ENCODE assay signal across 9 mouse cellular contexts in genomic region chr19:6126289-6126688, GRCm38 (mm10). TPM values are rescaled to one million over a fixed set of nuclear protein-coding genes. Genes with fewer than 3 reads are reported as not detected.
A peak's percentile ranks its signal among the peaks of the same experiment; 100 is the strongest.
DNase-seq lines count a peak whose midpoint lies in the region; ATAC-seq and TF ChIP-seq lines count a peak whose summit lies in the region.
"Had no signal": no experiment of that assay in that cellular context is flagged by ENCODE, and none has a peak within 500 bp of the region (broad histone marks: within the 10 kb centered on the region; RNA-seq: fewer than 3 reads in every experiment).

No protein-coding gene starts in this region.

- H3K36me3 ChIP-seq in kidney, adult 2 months (ENCODE audit: control insufficient read depth, insufficient read depth, low read length), result no peaks in the 10 kb centered on the region
- H3K36me3 ChIP-seq in kidney, embryonic 16.5 days (ENCODE audit: insufficient read depth, low read length), result no peaks in the 10 kb centered on the region
- H3K36me3 ChIP-seq in ES-Bruce4 (ENCODE audit: control insufficient read depth, insufficient read depth, low read length, poor library complexity, severe bottlenecking), result no peaks in the 10 kb centered on the region
- no peaks in the 10 kb centered on the region; the same call in none of the 2 replicates for H3K36me3 ChIP-seq in hindbrain, postnatal 0 days (ENCODE audit: insufficient read depth, low read length)
- H3K36me3 ChIP-seq in megakaryocyte, embryonic 14.5 days (replicated peaks; ENCODE audit: low read length), result peaks cover 25% of the 10 kb centered on the region

- H3K4me1 ChIP-seq in kidney, adult 2 months (ENCODE audit: control insufficient read depth, insufficient read depth, low read length), result peaks cover 2% of the 10 kb centered on the region; the same call in 1 of the 2 replicates
- H3K4me1 ChIP-seq in kidney, embryonic 16.5 days (ENCODE audit: insufficient read depth, low read length), result peaks cover 9% of the 10 kb centered on the region; the same call in 1 of the 2 replicates
- H3K4me1 ChIP-seq in ES-Bruce4 (ENCODE audit: control insufficient read depth, insufficient read depth, low read length), result no peaks in the 10 kb centered on the region
- no peaks in the 10 kb centered on the region; the same call in 1 of the 2 replicates for H3K4me1 ChIP-seq in bone marrow, adult 2 months (ENCODE audit: control insufficient read depth, insufficient read depth, low read length)
- no peaks in the 10 kb centered on the region for H3K4me1 ChIP-seq in hindbrain, postnatal 0 days (ENCODE audit: insufficient read depth, low read length)
- peaks cover 30% of the 10 kb centered on the region for H3K4me1 ChIP-seq in megakaryocyte, embryonic 14.5 days

- peak; percentile 74 for DNase-seq in kidney, adult 2 months
- DNase-seq in hindbrain, postnatal 0 days (ENCODE audit: low spot score), result peak; percentile 64
- DNase-seq in thymus, postnatal 4 days, result peak; percentile 73

- no peak overlapping the region for H3K9ac ChIP-seq in kidney, embryonic 16.5 days (replicated peaks; ENCODE audit: low read length)
- no peak overlapping the region for H3K9ac ChIP-seq in ES-Bruce4 (ENCODE audit: low read depth, poor library complexity, severe bottlenecking)
- no peak overlapping the region for H3K9ac ChIP-seq in hindbrain, postnatal 0 days (replicated peaks; ENCODE audit: low read length)
- H3K9ac ChIP-seq: neural tube, embryonic 13.5 days had no signal

- no peak overlapping the region for H3K4me2 ChIP-seq in kidney, embryonic 16.5 days (replicated peaks; ENCODE audit: low read depth, low read length)
- no peak overlapping the region for H3K4me2 ChIP-seq in hindbrain, postnatal 0 days (ENCODE audit: low read depth, low read length)
- H3K4me2 ChIP-seq: neural tube, embryonic 13.5 days had no signal

- no peak overlapping the region for H3K4me3 ChIP-seq in kidney, adult 2 months (ENCODE audit: insufficient read depth, low read depth, low read length)
- H3K4me3 ChIP-seq in kidney, embryonic 16.5 days (ENCODE audit: low read length), result no peak overlapping the region
- no peak overlapping the region for H3K4me3 ChIP-seq in ES-Bruce4 (ENCODE audit: low read depth, low read length)
- peak overlapping the region; percentile 21 for H3K4me3 ChIP-seq in bone marrow, adult 2 months (replicated peaks; ENCODE audit: control insufficient read depth, low read depth, low read length)
- H3K4me3 ChIP-seq in hindbrain, postnatal 0 days (ENCODE audit: low read length), result no peak overlapping the region
- H3K4me3 ChIP-seq in megakaryocyte, embryonic 14.5 days (replicated peaks), result peak overlapping the region; percentile 74
- H3K4me3 ChIP-seq: neural tube, embryonic 13.5 days had no signal

- no peaks in the 10 kb centered on the region for H3K27me3 ChIP-seq in kidney, adult 2 months (replicated peaks; ENCODE audit: control insufficient read depth, insufficient read depth, low read length)
- no peaks in the 10 kb centered on the region for H3K27me3 ChIP-seq in kidney, embryonic 16.5 days (ENCODE audit: insufficient read depth, low read length)
- H3K27me3 ChIP-seq in ES-Bruce4 (ENCODE audit: control insufficient read depth, insufficient read depth, low read length, poor library complexity, severe bottlenecking), result no peaks in the 10 kb centered on the region
- H3K27me3 ChIP-seq in hindbrain, postnatal 0 days (ENCODE audit: insufficient read depth, low read length), result no peaks in the 10 kb centered on the region
- H3K27me3 ChIP-seq in megakaryocyte, embryonic 14.5 days (replicated peaks), result no peaks in the 10 kb centered on the region
- H3K27me3 ChIP-seq: neural tube, embryonic 13.5 days had no signal

- TF ChIP-seq POLR2A in kidney, adult 2 months (IDR thresholded peaks at IDR 0.05; ENCODE audit: low read depth, low read length), result no peak
- no peak for TF ChIP-seq POLR2A in ES-Bruce4 (IDR thresholded peaks at IDR 0.05; ENCODE audit: insufficient read depth, low read length)
- TF ChIP-seq POLR2A in bone marrow, adult 2 months (IDR thresholded peaks at IDR 0.05; ENCODE audit: borderline replicate concordance, control insufficient read depth, low read depth, low read length), result no peak

- 27% methylated on average over 4 of the region's 4 CpGs for WGBS in kidney, adult 2 months
- WGBS in kidney, embryonic 16.5 days, result 25% methylated on average over 4 of the region's 4 CpGs
- 24% methylated on average over 4 of the region's 4 CpGs for WGBS in bone marrow, adult 2 months
- 27% methylated on average over 4 of the region's 4 CpGs for WGBS in hindbrain, postnatal 0 days

- no peak for ATAC-seq in kidney, embryonic 16.5 days (ENCODE audit: low FRiP score, low TSS enrichment)
- no peak for ATAC-seq in hindbrain, postnatal 0 days

- peak; percentile 61 for TF ChIP-seq CTCF in kidney, adult 2 months (conservative IDR thresholded peaks at IDR 0.05; ENCODE audit: insufficient read depth, insufficient read length, low read depth, low read length)
- peak; percentile 3 for TF ChIP-seq CTCF in ES-Bruce4 (IDR thresholded peaks at IDR 0.05; ENCODE audit: low read depth, low read length)
- peak; percentile 52 for TF ChIP-seq CTCF in bone marrow, adult 2 months (IDR thresholded peaks at IDR 0.05; ENCODE audit: control insufficient read depth, insufficient read depth, low read length)
- TF ChIP-seq CTCF in hindbrain, postnatal 0 days (IDR thresholded peaks at IDR 0.05; ENCODE audit: low read depth), result peak; percentile 73

- TF ChIP-seq EP300 in ES-Bruce4 (IDR thresholded peaks at IDR 0.05; ENCODE audit: insufficient read depth, low read depth, low read length), result no peak

- no peak overlapping the region for H3K27ac ChIP-seq in kidney, adult 2 months (ENCODE audit: insufficient read depth, low read depth, low read length)
- H3K27ac ChIP-seq in kidney, embryonic 16.5 days (ENCODE audit: low read length), result no peak overlapping the region
- no peak overlapping the region for H3K27ac ChIP-seq in ES-Bruce4 (ENCODE audit: insufficient read depth, low read length)
- no peak overlapping the region for H3K27ac ChIP-seq in bone marrow, adult 2 months (ENCODE audit: control insufficient read depth, insufficient read depth, low read depth, low read length, poor library complexity)
- H3K27ac ChIP-seq in hindbrain, postnatal 0 days, result no peak overlapping the region
- H3K27ac ChIP-seq: neural tube, embryonic 13.5 days had no signal

- H3K9me3 ChIP-seq in kidney, embryonic 16.5 days (ENCODE audit: low read length), result no peaks in the 10 kb centered on the region
- no peaks in the 10 kb centered on the region for H3K9me3 ChIP-seq in ES-Bruce4 (replicated peaks; ENCODE audit: control insufficient read depth, insufficient read depth, low read length, poor library complexity, severe bottlenecking)
- H3K9me3 ChIP-seq in hindbrain, postnatal 0 days (ENCODE audit: low read length), result no peaks in the 10 kb centered on the region
- H3K9me3 ChIP-seq in megakaryocyte, embryonic 14.5 days, result no peaks in the 10 kb centered on the region
- H3K9me3 ChIP-seq: neural tube, embryonic 13.5 days had no signal

RNA-seq across cellular contexts. Expression of gene Snx15, which starts 1.8 kb away (rescaled TPM):
- 28.7 and 35.0 TPM in 2 replicates for polyA plus RNA-seq in kidney, adult 2 months (2012; rRNA removed)
- 33.3 and 36.2 TPM in 2 replicates for polyA plus RNA-seq in kidney, embryonic 16.5 days (2015; fragmentation: Nextera tagmentation; extraction: Ambion mirVana)
- 8.6 and 10.0 TPM in 2 replicates for polyA plus RNA-seq in ES-Bruce4 (2011; ENCODE audit: insufficient read depth, insufficient read length, low read depth, missing spikeins)
- 33.2 and 38.4 TPM in 2 replicates for polyA plus RNA-seq in bone marrow, adult 2 months (2011; ENCODE audit: insufficient read depth, insufficient read length, low replicate concordance, missing spikeins)
- 71.4 and 84.4 TPM in 2 replicates for total RNA-seq in hindbrain, postnatal 0 days (2014; rRNA removed)
- 60.9 and 62.7 TPM in 2 replicates for polyA plus RNA-seq in hindbrain, postnatal 0 days (2015; fragmentation: Nextera tagmentation; extraction: Ambion mirVana)
- 138 and 337 TPM in 2 replicates for polyA plus RNA-seq in megakaryocyte, embryonic 14.5 days (2012; ENCODE audit: insufficient read depth, low replicate concordance)

RNA-seq across cellular contexts. Expression of gene Sac3d1, which starts 7.8 kb away (rescaled TPM):
- 23.8 and 30.3 TPM in 2 replicates for polyA plus RNA-seq in kidney, adult 2 months (2012; rRNA removed)
- polyA plus RNA-seq in kidney, embryonic 16.5 days (2015; fragmentation: Nextera tagmentation; extraction: Ambion mirVana), result 42.3 and 43.7 TPM in 2 replicates
- 13.5 and 17.6 TPM in 2 replicates for polyA plus RNA-seq in ES-Bruce4 (2011; ENCODE audit: insufficient read depth, insufficient read length, low read depth, missing spikeins)
- 2.5 and 6.0 TPM in 2 replicates for polyA plus RNA-seq in bone marrow, adult 2 months (2011; ENCODE audit: insufficient read depth, insufficient read length, low replicate concordance, missing spikeins)
- total RNA-seq in hindbrain, postnatal 0 days (2014; rRNA removed), result 91.0 and 91.5 TPM in 2 replicates
- polyA plus RNA-seq in hindbrain, postnatal 0 days (2015; fragmentation: Nextera tagmentation; extraction: Ambion mirVana), result 50.5 and 51.9 TPM in 2 replicates
- polyA plus RNA-seq in megakaryocyte, embryonic 14.5 days (2012; ENCODE audit: insufficient read depth, low replicate concordance), result 66.7 and 124 TPM in 2 replicates

RNA-seq across cellular contexts. Expression of gene Batf2, which starts 14.5 kb away (rescaled TPM):
- 4.8 and 5.5 TPM in 2 replicates for polyA plus RNA-seq in kidney, adult 2 months (2012; rRNA removed)
- 0.47 and 0.84 TPM in 2 replicates for polyA plus RNA-seq in kidney, embryonic 16.5 days (2015; fragmentation: Nextera tagmentation; extraction: Ambion mirVana)
- not detected in 2 replicates for polyA plus RNA-seq in ES-Bruce4 (2011; ENCODE audit: insufficient read depth, insufficient read length, low read depth, missing spikeins)
- polyA plus RNA-seq in bone marrow, adult 2 months (2011; ENCODE audit: insufficient read depth, insufficient read length, low replicate concordance, missing spikeins), result 0.93 TPM in 1 of 2 replicates, not detected in the other
- not detected in 2 replicates for total RNA-seq in hindbrain, postnatal 0 days (2014; rRNA removed)
- polyA plus RNA-seq in hindbrain, postnatal 0 days (2015; fragmentation: Nextera tagmentation; extraction: Ambion mirVana), result 0.21 and 0.23 TPM in 2 replicates
- polyA plus RNA-seq in megakaryocyte, embryonic 14.5 days (2012; ENCODE audit: insufficient read depth, low replicate concordance), result 1.7 and 3.7 TPM in 2 replicates
- polyA plus RNA-seq: heart, embryonic 14.5 days; neural tube, embryonic 13.5 days had no signal

RNA-seq across cellular contexts. Expression of gene Arl2, which starts 15.1 kb away (rescaled TPM):
- polyA plus RNA-seq in kidney, adult 2 months (2012; rRNA removed), result 144 and 157 TPM in 2 replicates
- polyA plus RNA-seq in kidney, embryonic 16.5 days (2015; fragmentation: Nextera tagmentation; extraction: Ambion mirVana), result 111 and 113 TPM in 2 replicates
- polyA plus RNA-seq in ES-Bruce4 (2011; ENCODE audit: insufficient read depth, insufficient read length, low read depth, missing spikeins), result 38.7 and 40.4 TPM in 2 replicates
- polyA plus RNA-seq in bone marrow, adult 2 months (2011; ENCODE audit: insufficient read depth, insufficient read length, low replicate concordance, missing spikeins), result 19.6 and 20.5 TPM in 2 replicates
- total RNA-seq in hindbrain, postnatal 0 days (2014; rRNA removed), result 112 and 123 TPM in 2 replicates
- 151 and 155 TPM in 2 replicates for polyA plus RNA-seq in hindbrain, postnatal 0 days (2015; fragmentation: Nextera tagmentation; extraction: Ambion mirVana)
- polyA plus RNA-seq in megakaryocyte, embryonic 14.5 days (2012; ENCODE audit: insufficient read depth, low replicate concordance), result 46.0 and 68.7 TPM in 2 replicates

RNA-seq across cellular contexts. Expression of gene Naaladl1, which starts 20.7 kb away (rescaled TPM):
- polyA plus RNA-seq in kidney, adult 2 months (2012; rRNA removed), result 2.0 and 2.1 TPM in 2 replicates
- 0.40 and 0.47 TPM in 2 replicates for polyA plus RNA-seq in kidney, embryonic 16.5 days (2015; fragmentation: Nextera tagmentation; extraction: Ambion mirVana)
- polyA plus RNA-seq in ES-Bruce4 (2011; ENCODE audit: insufficient read depth, insufficient read length, low read depth, missing spikeins), result 2.9 and 3.5 TPM in 2 replicates
- polyA plus RNA-seq in bone marrow, adult 2 months (2011; ENCODE audit: insufficient read depth, insufficient read length, low replicate concordance, missing spikeins), result 5.2 and 5.3 TPM in 2 replicates
- total RNA-seq in hindbrain, postnatal 0 days (2014; rRNA removed), result 0.40 and 0.89 TPM in 2 replicates
- polyA plus RNA-seq in hindbrain, postnatal 0 days (2015; fragmentation: Nextera tagmentation; extraction: Ambion mirVana), result 0.36 and 0.43 TPM in 2 replicates
- polyA plus RNA-seq in megakaryocyte, embryonic 14.5 days (2012; ENCODE audit: insufficient read depth, low replicate concordance), result 0.30 TPM in 1 of 2 replicates, not detected in the other

Comparison
In these comparisons a context has a peak if more than half of its experiments do, and no peak if none do; other contexts are left out.
1. H3K4me3 ChIP-seq: peak in bone marrow, adult 2 months (single experiment) and megakaryocyte, embryonic 14.5 days (single experiment); none in kidney, adult 2 months (single experiment), kidney, embryonic 16.5 days (single experiment), ES-Bruce4 (single experiment) and hindbrain, postnatal 0 days (single experiment).
2. CTCF ChIP-seq: peak in every context shown above with its lines; median percentile 73 in hindbrain, postnatal 0 days; 61 in kidney, adult 2 months; 52 in bone marrow, adult 2 months; 3 in ES-Bruce4.
3. Peak in every context shown above with its lines, with median percentiles within 50 percentile points of each other: DNase-seq.